28 mouse cellular contexts compared by ENCODE assay signal in the genomic region with DNA sequence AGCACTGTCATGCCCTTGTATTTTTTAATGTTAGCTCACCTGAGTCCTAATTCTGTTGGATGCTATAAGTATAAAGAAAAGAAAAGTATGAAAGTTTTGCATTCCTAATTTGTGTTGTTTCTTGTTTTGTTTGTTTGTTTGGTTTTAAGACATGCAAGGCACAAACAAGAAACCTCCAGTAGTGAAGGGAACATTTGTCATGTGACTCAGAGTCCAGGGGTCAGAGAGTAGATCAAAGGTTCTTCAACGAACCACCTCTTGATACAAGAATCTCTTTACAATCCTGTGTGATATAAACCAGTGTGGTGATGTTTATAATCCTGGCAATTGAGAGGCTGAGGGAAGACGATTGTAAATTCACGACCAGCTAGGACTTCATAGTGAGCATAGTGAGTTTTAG.
"Had no signal": no experiment of that assay in that cellular context is flagged by ENCODE, and none has a peak within 500 bp of the region (broad histone marks: within the 10 kb centered on the region; RNA-seq: fewer than 3 reads in every experiment).

No protein-coding gene starts in this region.

- H3K4me1 ChIP-seq: embryonic facial prominence, embryonic 10.5 days; embryonic facial prominence, embryonic 12.5 days; embryonic facial prominence, embryonic 13.5 days; embryonic facial prominence, embryonic 15.5 days; forebrain, embryonic 10.5 days; forebrain, embryonic 12.5 days; forebrain, embryonic 13.5 days; forebrain, embryonic 15.5 days had no signal

- H3K27ac ChIP-seq: embryonic facial prominence, embryonic 10.5 days; embryonic facial prominence, embryonic 12.5 days; embryonic facial prominence, embryonic 13.5 days; embryonic facial prominence, embryonic 15.5 days; forebrain, embryonic 10.5 days; forebrain, embryonic 12.5 days; forebrain, embryonic 13.5 days; forebrain, embryonic 15.5 days; gastrocnemius, adult 2 months had no signal

- H3K4me3 ChIP-seq: embryonic facial prominence, embryonic 10.5 days; embryonic facial prominence, embryonic 12.5 days; embryonic facial prominence, embryonic 13.5 days; embryonic facial prominence, embryonic 15.5 days; erythroblast, embryonic 14.5 days; forebrain, embryonic 10.5 days; forebrain, embryonic 12.5 days; forebrain, embryonic 13.5 days; forebrain, embryonic 15.5 days; gastrocnemius, adult 2 months had no signal

- DNase-seq: cerebellum, adult 18-20 months; cerebellum, adult 2 months; cerebellum, adult 8-10 months; cerebellum, adult 9-10 months; cerebellum, adult 9-11 months; cerebellum, postnatal 10 days; cerebellum, postnatal 14 days; cerebellum, postnatal 25 days; cerebellum, postnatal 36 days; embryo, embryonic 11 days; forebrain, postnatal 0 days; gastrocnemius, adult 2 months; gastrocnemius, postnatal 10 days; gastrocnemius, postnatal 14 days; gastrocnemius, postnatal 25 days; gastrocnemius, postnatal 36 days; heart, adult 11 months had no signal

- ATAC-seq: forebrain, embryonic 13.5 days; forebrain, embryonic 14.5 days; forebrain, embryonic 15.5 days; forebrain, embryonic 16.5 days; forebrain, postnatal 0 days had no signal

- H3K9ac ChIP-seq: embryonic facial prominence, embryonic 12.5 days; embryonic facial prominence, embryonic 13.5 days; embryonic facial prominence, embryonic 15.5 days; forebrain, embryonic 12.5 days; forebrain, embryonic 13.5 days; forebrain, embryonic 15.5 days; forebrain, postnatal 0 days had no signal

- H3K4me2 ChIP-seq: embryonic facial prominence, embryonic 12.5 days; embryonic facial prominence, embryonic 13.5 days; embryonic facial prominence, embryonic 15.5 days; forebrain, embryonic 12.5 days; forebrain, embryonic 13.5 days; forebrain, embryonic 15.5 days had no signal

- H3K27me3 ChIP-seq: embryonic facial prominence, embryonic 12.5 days; embryonic facial prominence, embryonic 13.5 days; embryonic facial prominence, embryonic 15.5 days; forebrain, embryonic 12.5 days; forebrain, embryonic 13.5 days; forebrain, embryonic 15.5 days had no signal

- H3K36me3 ChIP-seq: embryonic facial prominence, embryonic 10.5 days; embryonic facial prominence, embryonic 12.5 days; embryonic facial prominence, embryonic 13.5 days; embryonic facial prominence, embryonic 15.5 days; forebrain, embryonic 10.5 days; forebrain, embryonic 12.5 days; forebrain, embryonic 15.5 days had no signal

- H3K9me3 ChIP-seq: embryonic facial prominence, embryonic 10.5 days; embryonic facial prominence, embryonic 12.5 days; embryonic facial prominence, embryonic 13.5 days; embryonic facial prominence, embryonic 15.5 days; forebrain, embryonic 10.5 days; forebrain, embryonic 12.5 days; forebrain, embryonic 13.5 days; forebrain, embryonic 15.5 days had no signal
